Mouse (Mus musculus) forebrain, embryonic 14.5 days (tissue): ENCODE results near the gene Psmc6. TPM values are rescaled to one million over a fixed set of nuclear protein-coding genes. Genes with fewer than 3 reads are reported as not detected.
A peak's percentile ranks its signal among the peaks of the same experiment; 100 is the strongest.

ENCODE experiments used
- ATAC-seq: fragments of 200-750 bp; cut with Nextera tagmentation; 2 replicates; pipeline ENCODE4 v1.8.0; 2017; ENCODE audit warnings: mild to moderate bottlenecking, moderate library complexity
- DNase-seq: peaks from one replicate; pipeline ENCODE4 v3.0.0-alpha.2; 2015; ENCODE audit warnings: low spot score
- H3K27ac ChIP-seq: fragments of 300-500 bp; sonication (generic); 2 replicates; pipeline ENCODE4 v1.5.1; 2014; ENCODE audit warnings: low read depth, mild to moderate bottlenecking, control low read depth, low read length, moderate library complexity
- H3K27me3 ChIP-seq: fragments of 300-500 bp; sonication (generic); replicated peaks from 2 replicates; pipeline ENCODE4 v1.6.1; 2014; ENCODE audit warnings: low read length, control low read depth, mixed read lengths; ENCODE audit not compliant: control insufficient read depth, insufficient read depth
- H3K36me3 ChIP-seq: fragments of 300-500 bp; sonication (generic); 2 replicates; pipeline ENCODE4 v1.6.1; 2014; ENCODE audit warnings: low read length, control low read depth; ENCODE audit not compliant: control insufficient read depth, insufficient read depth
- H3K4me1 ChIP-seq: fragments of 300-500 bp; sonication (generic); 2 replicates; pipeline ENCODE4 v1.6.1; 2014; ENCODE audit warnings: antibody characterized with exemption, low read length, control low read depth; ENCODE audit not compliant: control insufficient read depth, insufficient read depth
- H3K4me2 ChIP-seq: fragments of 300-500 bp; sonication (generic); 2 replicates; pipeline ENCODE4 v1.6.1; 2014; ENCODE audit warnings: mild to moderate bottlenecking, control low read depth, low read length
- H3K4me3 ChIP-seq: fragments of 300-500 bp; sonication (generic); 2 replicates; pipeline ENCODE4 v1.5.1; 2014; ENCODE audit warnings: low read depth, low read length, control low read depth
- H3K9ac ChIP-seq: fragments of 300-500 bp; sonication (generic); 2 replicates; pipeline ENCODE4 v1.6.1; 2014; ENCODE audit warnings: mild to moderate bottlenecking, low read length, control low read depth, moderate library complexity
- H3K9me3 ChIP-seq: fragments of 300-500 bp; sonication (generic); replicated peaks from 2 replicates; pipeline ENCODE4 v1.6.1; 2016; ENCODE audit warnings: low read length, control low read depth, mixed read lengths; ENCODE audit not compliant: control insufficient read depth
- WGBS: fragments of 180-500 bp; shearing (Covaris S2); extraction: QIAGEN DNeasy Blood & Tissue Kit; methylation state at CpG from one replicate; pipeline ENCODE4 v1.1.7; 2014; 5-methylcytosine and 5-hydroxymethylcytosine counted together
- polyA plus RNA-seq: library from polyadenylated mRNA; unstranded; fragments of >200 nt; fragmentation: Nextera tagmentation; extraction: Ambion mirVana; gene quantifications from 2 replicates; pipeline ENCODE4 v1.2.1, GENCODE M21; 2014

Psmc6 gene
- polyA plus RNA-seq = 218 and 228 TPM in 2 replicates

DNA sequence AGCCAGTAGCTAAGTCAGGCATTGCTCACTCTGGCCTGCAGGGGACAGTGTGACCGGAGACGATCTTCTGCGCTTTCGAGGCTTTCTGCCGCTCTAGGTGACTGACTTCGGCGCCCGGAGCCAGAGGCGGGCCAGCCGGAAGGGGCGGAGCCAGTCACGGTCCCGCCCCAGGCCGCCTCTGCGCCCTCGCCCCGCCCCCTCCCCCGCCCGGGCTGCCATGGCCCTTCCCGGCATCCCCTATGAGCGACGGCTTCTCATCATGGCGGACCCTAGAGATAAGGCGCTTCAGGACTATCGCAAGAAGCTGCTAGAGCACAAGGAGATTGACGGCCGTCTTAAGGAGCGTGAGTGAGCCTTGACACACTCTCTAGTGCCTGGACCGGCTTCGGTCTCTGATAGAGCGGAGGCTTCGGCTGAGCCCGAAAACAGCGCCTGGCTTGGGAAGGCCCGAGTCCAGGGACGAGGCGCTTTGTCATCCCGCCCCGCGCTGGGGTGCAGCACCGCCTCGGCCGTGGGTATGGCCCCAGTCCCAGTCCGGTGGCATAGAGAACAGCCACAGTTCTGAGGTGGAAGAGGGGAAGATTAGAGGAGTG, at the start of gene Psmc6:
Psmc6 (plus strand) TSS at position 200 of the 593 bp plus-strand sequence.
- ATAC-seq = peak; percentile 97
- H3K9ac ChIP-seq = peak within 1 kb of the TSS; percentile 93
- 0 out of 2 replicates have a peak, but pooled peaks cover 2% of the 10 kb centered on the region for H3K4me1 ChIP-seq
- DNase-seq = peak; percentile 96
- no peaks in the 10 kb centered on the region for H3K27me3 ChIP-seq
- peak within 1 kb of the TSS; percentile 82 for H3K27ac ChIP-seq
- WGBS = under 1% methylated on average over 36 of the region's 44 CpGs
- peak within 1 kb of the TSS; percentile 68 for H3K4me2 ChIP-seq
- no peaks in the 10 kb centered on the region for H3K9me3 ChIP-seq
- H3K36me3 ChIP-seq = peaks cover 31% of the 10 kb centered on the region
- H3K4me3 ChIP-seq = peak within 1 kb of the TSS; percentile 83

DNA sequence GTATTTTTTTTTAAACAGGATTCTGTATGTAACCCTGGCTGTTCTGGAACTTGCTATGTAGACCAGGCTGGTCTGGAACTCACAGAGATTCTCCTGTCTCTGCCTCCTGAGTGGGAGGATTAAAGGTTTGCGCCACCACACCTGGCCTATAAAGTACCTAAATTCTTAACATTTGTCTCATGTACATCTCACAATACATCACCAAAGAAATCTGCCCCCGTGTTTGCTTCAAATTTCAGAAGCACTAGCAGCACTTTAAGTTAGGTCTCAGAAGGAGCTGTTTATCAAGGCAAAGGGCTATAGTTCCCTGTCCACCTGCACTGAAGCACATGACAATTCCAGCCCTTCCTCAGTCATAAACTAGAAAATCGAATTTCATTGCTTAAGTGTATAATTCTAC, 47.5 kb upstream of the Psmc6 start:
- no peak for ATAC-seq

DNA sequence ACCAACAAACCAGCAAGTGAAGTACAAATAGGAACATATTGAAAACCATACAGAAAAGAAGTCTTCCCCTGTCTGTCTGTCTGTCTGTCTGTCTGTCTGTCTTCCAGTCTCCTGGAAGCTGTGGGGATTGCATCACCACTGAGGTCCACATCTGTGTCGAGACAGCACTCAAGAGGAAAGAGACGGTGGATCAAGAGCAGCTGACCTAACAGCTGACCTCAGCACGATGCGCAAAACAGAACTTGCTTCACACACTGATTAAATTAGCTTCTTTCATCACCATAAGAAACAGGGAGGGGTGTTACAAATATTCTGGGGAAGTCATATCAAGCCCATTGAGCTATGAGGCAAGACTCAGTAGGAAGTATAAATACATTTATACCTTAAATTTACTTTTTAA, 38.0 kb upstream of the Psmc6 start:
- Histone ChIP-seq H3K27me3 (no peaks in the 10 kb centered on the region), H3K4me1 (no peaks in the 10 kb centered on the region), H3K27ac (no peak overlapping the region), H3K4me3 (no peak overlapping the region), H3K9ac (no peak overlapping the region), H3K4me2 (no peak overlapping the region), H3K36me3 (peaks cover 37% of the 10 kb centered on the region), H3K9me3 (no peaks in the 10 kb centered on the region)
- ATAC-seq (no peak), DNase-seq (no peak)
- WGBS = 94% methylated on average over 4 of the region's 4 CpGs

More for the DNA sequence above, 47.5 kb upstream of the Psmc6 start:
- DNase-seq = no peak
- Histone ChIP-seq H3K4me3 (no peak overlapping the region), H3K4me1 (no peaks in the 10 kb centered on the region), H3K27ac (no peak overlapping the region), H3K27me3 (no peaks in the 10 kb centered on the region), H3K4me2 (no peak overlapping the region), H3K36me3 (peaks cover 40% of the 10 kb centered on the region), H3K9ac (no peak overlapping the region), H3K9me3 (no peaks in the 10 kb centered on the region)
- WGBS = 90% methylated on average over 3 of the region's 3 CpGs

DNA sequence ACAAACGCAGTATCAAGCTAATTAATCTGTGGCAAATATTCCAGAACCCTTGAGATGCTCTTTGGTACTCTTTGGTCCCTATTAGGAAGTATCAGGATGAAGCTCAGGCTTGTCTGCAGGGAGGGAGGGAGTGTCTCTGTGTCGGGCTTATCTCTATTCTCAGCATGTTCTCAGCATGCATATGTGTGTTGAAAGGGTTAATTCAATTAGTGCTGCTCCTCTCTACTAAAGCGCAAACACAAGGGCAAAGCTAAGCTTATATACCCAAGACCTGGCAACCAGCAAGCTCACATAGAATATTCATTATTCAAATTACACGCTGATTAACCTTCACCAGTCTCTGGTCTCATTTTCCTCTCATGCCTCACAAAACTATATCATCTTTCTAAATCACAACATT, 25.6 kb upstream of the Psmc6 start:
- no peak overlapping the region for H3K4me3 ChIP-seq
- H3K9ac ChIP-seq = no peak overlapping the region
- WGBS = 29% methylated on average over 4 of the region's 4 CpGs
- DNase-seq (peak; percentile 65), ATAC-seq (peak; percentile 71)
- H3K27ac ChIP-seq = no peak overlapping the region
- no peaks in the 10 kb centered on the region for H3K27me3 ChIP-seq
- no peaks in the 10 kb centered on the region for H3K4me1 ChIP-seq
- peaks cover 38% of the 10 kb centered on the region for H3K36me3 ChIP-seq
- H3K9me3 ChIP-seq = no peaks in the 10 kb centered on the region
- H3K4me2 ChIP-seq = no peak overlapping the region

DNA sequence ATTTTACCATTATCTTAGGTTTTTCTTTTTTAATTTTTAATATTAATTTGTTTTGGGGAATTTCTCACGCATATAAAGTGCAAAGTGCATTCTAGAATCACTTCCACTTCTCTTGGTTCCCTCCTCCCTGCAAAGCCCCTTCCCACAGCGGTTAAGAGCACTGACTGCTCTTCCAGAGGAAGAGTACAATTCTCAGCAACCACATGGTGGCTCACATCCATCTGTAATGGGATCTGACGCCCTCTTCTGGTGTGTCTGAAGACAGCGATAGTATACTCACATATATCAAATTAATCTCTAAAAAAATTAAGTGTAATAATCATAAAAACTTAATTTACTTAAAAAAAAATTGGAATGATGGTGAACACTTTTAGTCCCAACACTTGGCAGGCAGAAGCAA, 25.2 kb upstream of the Psmc6 start:
- no peak overlapping the region for H3K27ac ChIP-seq
- no peaks in the 10 kb centered on the region for H3K4me1 ChIP-seq
- DNase-seq (peak; percentile 12), ATAC-seq (peak; percentile 69)
- no peak overlapping the region for H3K4me2 ChIP-seq
- no peaks in the 10 kb centered on the region for H3K27me3 ChIP-seq
- 60% methylated on average over 4 of the region's 4 CpGs for WGBS
- H3K9me3 ChIP-seq = no peaks in the 10 kb centered on the region
- H3K36me3 ChIP-seq = peaks cover 34% of the 10 kb centered on the region
- no peak overlapping the region for H3K4me3 ChIP-seq
- no peak overlapping the region for H3K9ac ChIP-seq

- Histone ChIP-seq H3K36me3 (peaks cover 21% of the 10 kb centered on the region), H3K27ac (no peak overlapping the region), H3K4me3 (no peak overlapping the region), H3K9ac (no peak overlapping the region), H3K4me2 (no peak overlapping the region), H3K27me3 (no peaks in the 10 kb centered on the region), H3K4me1 (no peaks in the 10 kb centered on the region), H3K9me3 (no peaks in the 10 kb centered on the region)
- ATAC-seq (no peak), DNase-seq (no peak)
- 93% methylated on average over 5 of the region's 5 CpGs for WGBS
Observed at GRCm38 (mm10) chr14:45305852-45306251, 23.7 kb upstream of the Psmc6 start.

- H3K9me3 ChIP-seq = no peaks in the 10 kb centered on the region
- no peak overlapping the region for H3K4me2 ChIP-seq
- no peak overlapping the region for H3K27ac ChIP-seq
- H3K27me3 ChIP-seq = no peaks in the 10 kb centered on the region
- no peak for DNase-seq
- H3K4me3 ChIP-seq = no peak overlapping the region
- 0 out of 2 replicates have a peak, but pooled peaks cover 9% of the 10 kb centered on the region for H3K36me3 ChIP-seq
- no peak overlapping the region for H3K9ac ChIP-seq
- ATAC-seq = no peak
- H3K4me1 ChIP-seq = no peaks in the 10 kb centered on the region
- 93% methylated on average over 8 of the region's 8 CpGs for WGBS
Observed at GRCm38 (mm10) chr14:45307630-45308328, 21.8 kb upstream of the Psmc6 start.

DNA sequence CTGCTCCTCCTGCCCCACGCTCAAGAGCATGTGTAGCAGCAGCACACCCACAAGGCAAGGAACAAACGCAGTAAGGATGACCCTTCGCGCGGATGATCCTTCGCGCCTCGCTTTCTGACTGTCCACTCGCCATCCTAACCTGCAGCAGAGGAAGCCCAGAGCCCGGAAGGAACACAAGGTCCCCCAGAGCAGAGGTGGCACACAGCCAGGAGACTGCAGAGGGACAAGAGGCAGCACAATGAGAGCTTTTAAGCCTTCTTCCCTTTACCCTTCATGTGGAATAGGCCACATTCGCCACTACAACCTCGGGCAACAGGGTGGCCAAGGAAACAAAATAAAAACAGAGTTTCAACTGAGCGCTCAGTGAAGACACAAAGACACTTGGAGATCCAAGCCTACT, 19.9 kb upstream of the Psmc6 start:
- WGBS = 83% methylated on average over 13 of the region's 13 CpGs
- ATAC-seq = no peak
- no peak for DNase-seq
- H3K4me2 ChIP-seq = no peak overlapping the region
- no peaks in the 10 kb centered on the region for H3K4me1 ChIP-seq
- H3K9ac ChIP-seq = no peak overlapping the region
- H3K9me3 ChIP-seq = no peaks in the 10 kb centered on the region
- H3K27me3 ChIP-seq = no peaks in the 10 kb centered on the region
- H3K36me3 ChIP-seq = 0 out of 2 replicates have a peak, but pooled peaks cover 6% of the 10 kb centered on the region
- H3K27ac ChIP-seq = no peak overlapping the region
- H3K4me3 ChIP-seq = no peak overlapping the region

- H3K9me3 ChIP-seq = no peaks in the 10 kb centered on the region
- H3K27me3 ChIP-seq = no peaks in the 10 kb centered on the region
- no peaks in the 10 kb centered on the region for H3K4me1 ChIP-seq
- no peak overlapping the region for H3K9ac ChIP-seq
- no peak for DNase-seq
- no peak overlapping the region for H3K4me3 ChIP-seq
- H3K4me2 ChIP-seq = no peak overlapping the region
- no peak overlapping the region for H3K27ac ChIP-seq
- ATAC-seq = no peak
- WGBS = 94% methylated on average over 14 of the region's 14 CpGs
- H3K36me3 ChIP-seq = 0 out of 2 replicates have a peak, but pooled peaks cover 3% of the 10 kb centered on the region
Observed at GRCm38 (mm10) chr14:45310101-45310500, 19.5 kb upstream of the Psmc6 start.
